Mouse (Mus musculus) hindbrain, embryonic 12.5 days (tissue): ENCODE measurements around the gene Plekha7. TPM values are rescaled to one million over a fixed set of nuclear protein-coding genes. Genes with fewer than 3 reads are reported as not detected.

Experiments
- ATAC-seq: fragments of 200-750 bp; cut with Nextera tagmentation; 2 replicates; pipeline ENCODE4 v1.8.0; 2017; ENCODE audit warnings: moderate TSS enrichment; ENCODE audit not compliant: low FRiP score
- H3K27ac ChIP-seq: fragments of 300-500 bp; sonication (generic); 2 replicates; pipeline ENCODE4 v1.5.1; 2016; ENCODE audit warnings: mild to moderate bottlenecking
- H3K27me3 ChIP-seq: fragments of 300-500 bp; sonication (generic); 2 replicates; pipeline ENCODE4 v1.6.1; 2016; ENCODE audit warnings: mild to moderate bottlenecking
- H3K36me3 ChIP-seq: fragments of 300-500 bp; sonication (generic); 2 replicates; pipeline ENCODE4 v1.6.1; 2016; ENCODE audit warnings: mild to moderate bottlenecking
- H3K4me1 ChIP-seq: fragments of 300-500 bp; sonication (generic); 2 replicates; pipeline ENCODE4 v1.6.1; 2016
- H3K4me2 ChIP-seq: fragments of 300-500 bp; sonication (generic); replicated peaks from 2 replicates; pipeline ENCODE4 v1.6.1; 2016; ENCODE audit warnings: mild to moderate bottlenecking
- H3K4me3 ChIP-seq: fragments of 300-500 bp; sonication (generic); 2 replicates; pipeline ENCODE4 v1.5.1; 2016; ENCODE audit warnings: mild to moderate bottlenecking
- H3K9ac ChIP-seq: fragments of 300-500 bp; sonication (generic); 2 replicates; pipeline ENCODE4 v1.6.1; 2016; ENCODE audit warnings: mild to moderate bottlenecking, moderate library complexity
- H3K9me3 ChIP-seq: fragments of 300-500 bp; sonication (generic); replicated peaks from 2 replicates; pipeline ENCODE4 v1.6.1; 2016; ENCODE audit warnings: mild to moderate bottlenecking
- whole genome bisulfite sequencing: fragments of 180-500 bp; shearing (Covaris S2); methylation state at CpG from one replicate; pipeline ENCODE4 v1.1.7; 2016; 5-methylcytosine and 5-hydroxymethylcytosine counted together
- polyA plus RNA-seq: library from polyadenylated mRNA; unstranded; fragments of >200 nt; fragmentation: Nextera tagmentation; extraction: Ambion mirVana; gene quantifications from 2 replicates; pipeline ENCODE4 v1.2.1, GENCODE M21; 2016

Plekha7 gene
- polyA plus RNA-seq, 1 experiment from 2014 or later, result 12.5 TPM

- under 1% methylated on average over 63 of the region's 63 CpGs for WGBS
- Histone ChIP-seq H3K36me3 (no peaks in the 10 kb centered on the region), H3K4me3 (peak overlapping the region; percentile 78), H3K4me1 (peaks cover 24% of the 10 kb centered on the region), H3K9me3 (no peaks in the 10 kb centered on the region), H3K4me2 (peak overlapping the region; percentile 100), H3K9ac (peak overlapping the region; percentile 71), H3K27me3 (peaks cover 26% of the 10 kb centered on the region), H3K27ac (0 out of 2 replicates have a peak overlapping the region, but pooled peaks have one; percentile 40)
- ATAC-seq, result peak; percentile 87
Observed at GRCm38 (mm10) chr7:116307099-116307870, 891 bp downstream of the Plekha7 start.

- peaks cover 26% of the 10 kb centered on the region for H3K27me3 ChIP-seq
- ATAC-seq, result no peak
- no peak overlapping the region for H3K27ac ChIP-seq
- 7% methylated on average over 5 of the region's 5 CpGs for WGBS
- H3K9me3 ChIP-seq, result no peaks in the 10 kb centered on the region
- H3K36me3 ChIP-seq, result no peaks in the 10 kb centered on the region
- H3K4me3 ChIP-seq, result peak overlapping the region; percentile 78
- H3K9ac ChIP-seq, result 0 out of 2 replicates have a peak overlapping the region, but pooled peaks have one; percentile 35
- peaks cover 24% of the 10 kb centered on the region for H3K4me1 ChIP-seq
- peak overlapping the region; percentile 100 for H3K4me2 ChIP-seq
Observed at GRCm38 (mm10) chr7:116306601-116307000, 1.6 kb downstream of the Plekha7 start.

- Histone ChIP-seq H3K9ac (no peak overlapping the region), H3K27ac (no peak overlapping the region), H3K4me3 (no peak overlapping the region), H3K36me3 (no peaks in the 10 kb centered on the region), H3K27me3 (peaks cover 12% of the 10 kb centered on the region; the same call in 1 of the 2 replicates), H3K9me3 (no peaks in the 10 kb centered on the region), H3K4me2 (no peak overlapping the region), H3K4me1 (peaks cover 7% of the 10 kb centered on the region; the same call in 1 of the 2 replicates)
- ATAC-seq, result no peak
- 92% methylated on average over 5 of the region's 5 CpGs for WGBS
Observed at GRCm38 (mm10) chr7:116301661-116302311, 6.4 kb downstream of the Plekha7 start.

- Histone ChIP-seq H3K4me3 (no peak overlapping the region), H3K4me2 (no peak overlapping the region), H3K27ac (no peak overlapping the region), H3K36me3 (no peaks in the 10 kb centered on the region), H3K9me3 (no peaks in the 10 kb centered on the region), H3K27me3 (peaks cover 5% of the 10 kb centered on the region; the same call in 1 of the 2 replicates), H3K4me1 (peaks cover 5% of the 10 kb centered on the region; the same call in 1 of the 2 replicates), H3K9ac (no peak overlapping the region)
- no peak for ATAC-seq
- WGBS, result 91% methylated on average over 4 of the region's 4 CpGs
Observed at GRCm38 (mm10) chr7:116301144-116301543, 7.0 kb downstream of the Plekha7 start.

GRCm38 (mm10) chr7:116298851-116299250 is 9.3 kb downstream of the Plekha7 start:
- Histone ChIP-seq H3K36me3 (no peaks in the 10 kb centered on the region), H3K27me3 (no peaks in the 10 kb centered on the region), H3K27ac (no peak overlapping the region), H3K9me3 (no peaks in the 10 kb centered on the region), H3K9ac (no peak overlapping the region), H3K4me3 (no peak overlapping the region), H3K4me1 (peaks cover 11% of the 10 kb centered on the region; the same call in 1 of the 2 replicates), H3K4me2 (no peak overlapping the region)
- no peak for ATAC-seq
- WGBS, result 90% methylated on average over 2 of the region's 2 CpGs

GRCm38 (mm10) chr7:116298389-116298788 is 9.8 kb downstream of the Plekha7 start:
- Histone ChIP-seq H3K27ac (no peak overlapping the region), H3K9me3 (no peaks in the 10 kb centered on the region), H3K9ac (no peak overlapping the region), H3K4me3 (no peak overlapping the region), H3K27me3 (no peaks in the 10 kb centered on the region), H3K4me1 (peaks cover 11% of the 10 kb centered on the region; the same call in 1 of the 2 replicates), H3K36me3 (no peaks in the 10 kb centered on the region), H3K4me2 (no peak overlapping the region)
- ATAC-seq, result no peak
- WGBS, result 80% methylated on average over 10 of the region's 10 CpGs

- 71% methylated on average over 3 of the region's 3 CpGs for WGBS
- no peaks in the 10 kb centered on the region for H3K9me3 ChIP-seq
- H3K9ac ChIP-seq, result no peak overlapping the region
- no peak for ATAC-seq
- no peaks in the 10 kb centered on the region for H3K27me3 ChIP-seq
- H3K27ac ChIP-seq, result no peak overlapping the region
- H3K4me1 ChIP-seq, result peaks cover 11% of the 10 kb centered on the region; the same call in 1 of the 2 replicates
- no peak overlapping the region for H3K4me3 ChIP-seq
- H3K4me2 ChIP-seq, result no peak overlapping the region
- H3K36me3 ChIP-seq, result no peaks in the 10 kb centered on the region
Observed at GRCm38 (mm10) chr7:116294961-116295360, 13.2 kb downstream of the Plekha7 start.

- Histone ChIP-seq H3K9me3 (no peaks in the 10 kb centered on the region), H3K36me3 (no peaks in the 10 kb centered on the region), H3K4me2 (no peak overlapping the region), H3K4me3 (no peak overlapping the region), H3K27me3 (no peaks in the 10 kb centered on the region), H3K9ac (no peak overlapping the region), H3K4me1 (peaks cover 11% of the 10 kb centered on the region; the same call in 1 of the 2 replicates), H3K27ac (no peak overlapping the region)
- ATAC-seq, result no peak
- 41% methylated on average over 5 of the region's 5 CpGs for WGBS
Observed at GRCm38 (mm10) chr7:116292377-116292776, 15.8 kb downstream of the Plekha7 start.

GRCm38 (mm10) chr7:116290559-116290958 is 17.6 kb downstream of the Plekha7 start:
- Histone ChIP-seq H3K9ac (no peak overlapping the region), H3K4me2 (no peak overlapping the region), H3K27me3 (no peaks in the 10 kb centered on the region), H3K9me3 (no peaks in the 10 kb centered on the region), H3K27ac (no peak overlapping the region), H3K4me1 (peaks cover 19% of the 10 kb centered on the region; the same call in 1 of the 2 replicates), H3K4me3 (no peak overlapping the region), H3K36me3 (no peaks in the 10 kb centered on the region)
- WGBS, result 76% methylated on average over 1 of the region's 1 CpGs
- no peak for ATAC-seq

GRCm38 (mm10) chr7:116288996-116289395 is 19.2 kb downstream of the Plekha7 start:
- peaks cover 10% of the 10 kb centered on the region; the same call in 1 of the 2 replicates for H3K4me1 ChIP-seq
- H3K4me2 ChIP-seq, result no peak overlapping the region
- WGBS, result 83% methylated on average over 3 of the region's 3 CpGs

GRCm38 (mm10) chr7:116287959-116288358 is 20.2 kb downstream of the Plekha7 start:
- WGBS, result 82% methylated on average over 5 of the region's 5 CpGs

More at GRCm38 (mm10) chr7:116288996-116289395, 19.2 kb downstream of the Plekha7 start:
- no peak for ATAC-seq
- Histone ChIP-seq H3K9me3 (no peaks in the 10 kb centered on the region), H3K9ac (no peak overlapping the region), H3K27ac (no peak overlapping the region), H3K36me3 (no peaks in the 10 kb centered on the region), H3K4me3 (no peak overlapping the region), H3K27me3 (no peaks in the 10 kb centered on the region)

GRCm38 (mm10) chr7:116286611-116287355 is 21.4 kb downstream of the Plekha7 start:
- Histone ChIP-seq H3K27ac (no peak overlapping the region), H3K27me3 (no peaks in the 10 kb centered on the region), H3K36me3 (no peaks in the 10 kb centered on the region), H3K4me2 (no peak overlapping the region), H3K9me3 (no peaks in the 10 kb centered on the region), H3K4me3 (no peak overlapping the region), H3K9ac (no peak overlapping the region), H3K4me1 (peaks cover 30% of the 10 kb centered on the region)
- no peak for ATAC-seq
- 58% methylated on average over 11 of the region's 11 CpGs for WGBS

More at GRCm38 (mm10) chr7:116287959-116288358, 20.2 kb downstream of the Plekha7 start:
- H3K9me3 ChIP-seq, result no peaks in the 10 kb centered on the region
- H3K9ac ChIP-seq, result no peak overlapping the region
- no peak overlapping the region for H3K4me3 ChIP-seq
- H3K27ac ChIP-seq, result no peak overlapping the region
- H3K27me3 ChIP-seq, result no peaks in the 10 kb centered on the region
- no peak overlapping the region for H3K4me2 ChIP-seq
- no peak for ATAC-seq
- peaks cover 20% of the 10 kb centered on the region for H3K4me1 ChIP-seq
- H3K36me3 ChIP-seq, result no peaks in the 10 kb centered on the region
